Mouse (Mus musculus) urinary bladder, postnatal 25 days (tissue): Measurements from ENCODE around the gene Timm8a1.
A peak's percentile ranks its signal among the peaks of the same experiment; 100 is the strongest.
"Not testable (repeated sequence)": the region's sequence is repeated elsewhere in the genome, so short reads cannot be mapped to it uniquely, and the experiment has no call there.

ENCODE experiments used
- DNase-seq: peaks from one replicate; pipeline ENCODE4 v3.0.0; 2022; ENCODE audit warnings: low spot score

The Timm8a1 gene

DNA sequence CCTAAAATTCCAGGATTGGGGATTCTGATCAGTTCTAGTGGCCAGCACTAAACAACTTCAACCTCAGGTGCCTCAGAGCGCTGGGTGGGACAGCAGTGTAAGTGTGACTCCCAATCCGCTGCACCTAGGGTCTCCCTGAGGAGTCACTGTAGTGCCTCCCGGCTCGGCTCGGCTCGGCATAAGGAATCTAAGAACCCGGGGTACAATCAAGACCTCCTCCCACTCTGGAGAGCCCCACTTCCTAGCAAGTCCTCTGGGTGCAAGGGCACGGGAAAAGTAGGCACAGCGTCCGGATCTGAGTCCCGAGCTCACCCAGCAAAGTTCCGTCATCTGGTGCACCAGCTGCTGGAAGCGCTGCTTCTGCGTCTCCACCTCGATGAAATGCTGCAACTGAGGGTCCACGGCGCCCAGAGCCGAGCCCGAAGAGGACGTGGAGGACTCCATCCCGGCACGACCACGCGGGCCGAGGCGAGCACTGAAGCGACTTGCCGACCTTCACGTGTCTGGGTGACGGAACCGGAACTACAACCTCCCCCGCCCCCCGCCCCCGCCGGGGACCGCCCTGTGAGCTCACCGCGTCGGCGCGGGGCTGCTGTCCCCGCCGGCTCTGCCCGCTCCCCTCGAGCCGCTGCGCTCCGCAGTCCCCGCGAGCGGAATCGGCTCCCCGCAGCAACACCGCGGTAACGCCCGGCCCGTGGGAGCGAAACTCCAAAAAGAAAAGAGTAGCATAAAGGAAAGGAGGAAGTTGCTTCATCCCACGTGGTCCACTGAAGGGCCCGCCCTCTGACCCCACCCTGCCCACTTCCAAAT is at the start of gene Timm8a1:
Gene Timm8a1, minus strand, starts transcription at position 721 of the 810 bp plus-strand sequence.
- peak; percentile 42 for DNase-seq

DNA sequence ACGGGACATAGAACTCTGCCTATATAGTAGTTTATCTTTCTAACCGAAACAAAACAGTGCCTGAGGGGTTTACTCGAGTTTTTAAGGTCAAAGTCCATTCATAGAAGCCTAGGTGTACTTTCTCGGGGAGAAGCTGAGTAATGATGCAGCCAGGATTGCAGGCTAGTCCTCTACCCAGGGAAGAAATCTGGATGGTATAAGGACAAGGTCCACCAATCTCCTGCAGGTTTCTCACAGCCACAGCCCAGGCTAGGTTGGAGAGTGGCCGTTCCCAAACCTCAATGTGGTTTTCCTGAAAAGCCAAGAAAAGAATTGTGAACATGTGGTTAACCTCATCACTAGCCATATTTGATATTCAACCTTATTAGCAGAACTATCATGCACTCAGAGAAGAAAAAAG is 48.2 kb upstream of the Timm8a1 start:
- no peak for DNase-seq

GRCm38 (mm10) chrX:134588997-134589396 is 47.3 kb upstream of the Timm8a1 start:
- no peak for DNase-seq

GRCm38 (mm10) chrX:134588261-134588660 is 46.6 kb upstream of the Timm8a1 start:
- DNase-seq: no peak

DNA sequence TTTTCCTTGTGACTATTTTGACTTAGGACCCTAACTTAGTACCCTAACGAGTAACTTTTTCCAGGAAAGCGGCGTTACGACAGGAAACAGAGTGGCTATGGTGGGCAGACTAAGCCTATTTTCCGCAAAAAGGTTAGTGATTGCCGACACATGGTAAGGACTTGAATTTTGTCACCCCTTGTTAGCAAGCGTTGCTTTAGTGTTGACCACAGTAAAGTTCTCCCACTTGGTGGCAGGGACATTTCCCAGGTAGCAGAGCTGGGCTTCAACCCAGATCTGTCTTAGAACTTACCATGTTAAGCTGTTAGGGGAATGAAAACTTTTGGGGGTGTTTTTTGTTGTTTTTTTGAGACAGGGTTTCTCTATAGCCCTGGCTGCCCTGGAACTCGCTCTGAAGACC is 44.8 kb upstream of the Timm8a1 start:
- DNase-seq: no peak

DNA sequence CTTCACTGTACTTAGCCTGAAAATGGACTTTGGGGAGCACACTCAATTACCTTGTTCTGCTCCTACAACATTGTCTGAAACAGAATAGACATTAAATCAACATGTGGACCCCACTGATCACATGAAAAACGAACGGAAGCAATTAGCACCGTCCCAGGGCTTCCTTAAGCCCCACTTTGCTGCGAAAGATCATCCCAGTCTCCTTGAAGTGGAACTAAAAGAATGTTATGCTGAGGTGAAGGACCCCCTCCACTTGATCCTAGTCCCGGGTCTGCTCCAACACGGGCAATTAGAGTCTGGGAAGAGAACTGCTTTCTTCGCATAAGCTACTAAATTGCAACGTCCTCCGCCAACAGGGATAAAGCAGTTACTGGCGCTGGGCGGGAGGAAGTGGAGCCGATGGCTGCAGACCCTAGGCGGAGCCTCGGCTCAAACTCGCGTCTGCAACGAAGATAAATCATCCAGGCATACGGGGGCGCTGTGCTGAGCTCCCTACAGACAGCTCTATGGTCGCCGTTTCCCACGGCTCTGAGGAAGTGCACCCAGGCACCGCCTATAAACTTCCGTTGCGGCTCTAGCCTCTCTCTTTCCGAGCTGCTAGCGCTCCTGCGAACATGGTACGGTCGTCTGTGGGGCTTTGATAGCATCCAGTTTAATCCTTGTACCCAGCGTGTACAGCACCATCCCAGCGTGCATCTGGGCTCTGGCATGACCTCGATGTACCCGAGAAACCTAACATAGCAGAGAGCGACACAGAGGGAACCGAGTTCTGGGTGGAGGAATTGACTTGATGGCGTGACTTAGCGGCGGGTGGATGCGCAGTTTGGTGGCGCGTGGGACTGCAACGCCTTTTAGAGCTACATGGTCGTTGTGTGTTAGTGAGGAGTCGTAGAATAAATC is 43.7 kb upstream of the Timm8a1 start, which contains the start of gene Rpl36a:
Gene Rpl36a, plus strand, starts transcription at position 552 of the 900 bp plus-strand sequence.
- peak; percentile 81 for DNase-seq

GRCm38 (mm10) chrX:134582888-134583669 is 41.4 kb upstream of the Timm8a1 start, which contains the start of gene Btk:
TSS of gene Btk (minus strand) at chrX:134583570.
- no peak for DNase-seq

- no peak for DNase-seq
These were observed 40.6 kb upstream of the Timm8a1 start for GRCm38 (mm10) chrX:134582270-134582669.

DNA sequence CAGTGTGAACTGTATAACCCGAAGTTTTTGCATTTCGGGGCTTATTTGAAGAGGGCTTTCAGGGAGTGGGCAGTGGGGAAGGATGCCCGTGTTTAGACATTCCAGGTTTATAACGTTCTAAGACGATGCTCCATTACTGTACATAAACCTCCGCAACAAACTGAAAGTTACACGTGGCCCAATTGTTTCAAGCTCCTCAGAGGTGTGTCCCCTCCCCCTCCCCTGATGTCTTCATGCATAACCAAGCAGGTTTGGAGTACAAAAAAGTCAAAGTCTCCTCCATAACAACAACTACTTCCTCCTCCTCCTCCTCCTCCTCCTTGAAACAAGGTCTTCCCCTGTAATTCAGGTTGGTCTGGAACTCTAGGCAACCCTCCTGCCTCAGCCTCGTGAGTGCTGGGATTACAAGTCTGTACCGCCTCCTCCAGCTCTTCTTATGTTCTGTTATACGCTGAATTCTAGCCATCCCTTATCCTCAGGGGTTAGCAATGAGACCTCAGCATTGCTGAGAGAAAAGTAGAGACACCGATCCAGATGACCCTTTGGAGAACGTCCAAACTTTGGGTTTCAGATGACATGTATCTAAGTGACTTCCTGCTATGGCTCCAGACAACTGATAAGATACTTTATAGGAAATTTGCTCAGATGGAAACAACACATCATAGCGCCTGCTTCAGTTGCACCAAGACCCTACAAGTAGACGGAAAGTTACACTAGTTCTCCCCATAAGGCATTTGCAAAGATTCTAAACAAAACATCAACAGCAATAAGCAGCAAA is 39.1 kb upstream of the Timm8a1 start:
- DNase-seq: no peak

GRCm38 (mm10) chrX:134577896-134578295 is 36.2 kb upstream of the Timm8a1 start:
- DNase-seq: no peak

GRCm38 (mm10) chrX:134566536-134567222 is 25.0 kb upstream of the Timm8a1 start:
- DNase-seq: no peak

DNA sequence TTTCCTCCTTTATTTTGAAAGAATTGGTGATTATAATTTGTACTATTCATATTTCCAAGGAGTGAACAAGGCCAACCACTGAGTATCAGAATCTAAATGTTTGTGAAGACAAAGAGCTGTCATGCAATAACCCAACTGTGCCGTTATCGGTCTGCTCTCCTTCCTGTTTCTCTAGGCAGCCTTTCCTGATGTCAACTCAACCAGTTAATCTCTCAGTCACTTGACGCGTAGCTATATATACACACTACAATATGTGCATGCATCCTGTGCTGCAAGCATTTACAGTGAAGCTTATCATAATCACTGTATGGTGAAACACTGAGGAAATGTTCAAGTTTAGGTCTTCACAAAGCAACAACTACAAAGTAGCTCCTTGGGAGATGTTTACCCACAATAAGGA is 22.7 kb upstream of the Timm8a1 start:
- DNase-seq: no peak

- no peak for DNase-seq
These were observed 12.8 kb upstream of the Timm8a1 start for GRCm38 (mm10) chrX:134554425-134554824.

GRCm38 (mm10) chrX:134553326-134553725 is 11.7 kb upstream of the Timm8a1 start:
- no peak for DNase-seq

DNA sequence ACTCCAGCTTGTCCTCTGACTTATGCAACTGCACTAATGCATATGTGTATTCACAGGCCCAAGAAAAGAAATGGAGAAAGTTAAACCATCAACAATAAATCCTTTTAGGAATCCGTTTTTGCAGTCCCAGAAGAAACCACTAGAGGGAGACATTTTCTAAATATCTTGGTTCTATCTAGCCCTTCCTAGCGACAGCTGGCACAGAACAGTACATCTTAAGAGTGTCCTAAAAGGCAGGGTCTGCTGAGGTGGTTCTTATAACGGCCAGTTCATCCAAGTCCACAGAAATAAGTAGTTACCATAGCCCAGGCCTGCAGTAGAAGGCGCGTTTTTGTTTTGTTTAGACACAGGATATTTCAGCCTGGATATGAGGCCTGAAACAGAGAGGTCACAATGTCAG is 9.2 kb upstream of the Timm8a1 start:
- DNase-seq: peak; percentile 6

DNA sequence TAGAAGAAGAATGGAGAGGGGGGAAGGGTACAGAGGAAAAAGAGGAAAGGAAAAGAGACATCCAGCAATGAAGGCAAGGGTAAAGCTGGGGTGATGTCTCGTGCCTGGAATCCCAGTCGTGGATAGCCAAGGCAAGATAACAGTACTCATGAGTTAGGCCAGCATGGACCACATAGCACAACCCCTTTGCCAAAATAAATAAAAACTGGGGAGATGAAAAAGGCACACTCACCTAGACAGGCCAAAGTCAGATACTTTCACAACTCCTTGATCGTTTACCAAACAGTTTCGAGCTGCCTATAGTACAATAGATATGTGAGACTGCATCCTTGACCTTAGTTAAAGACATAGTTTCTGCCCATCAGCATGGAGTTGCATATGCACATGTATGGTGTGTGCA is 5.7 kb upstream of the Timm8a1 start:
- DNase-seq: no peak

DNA sequence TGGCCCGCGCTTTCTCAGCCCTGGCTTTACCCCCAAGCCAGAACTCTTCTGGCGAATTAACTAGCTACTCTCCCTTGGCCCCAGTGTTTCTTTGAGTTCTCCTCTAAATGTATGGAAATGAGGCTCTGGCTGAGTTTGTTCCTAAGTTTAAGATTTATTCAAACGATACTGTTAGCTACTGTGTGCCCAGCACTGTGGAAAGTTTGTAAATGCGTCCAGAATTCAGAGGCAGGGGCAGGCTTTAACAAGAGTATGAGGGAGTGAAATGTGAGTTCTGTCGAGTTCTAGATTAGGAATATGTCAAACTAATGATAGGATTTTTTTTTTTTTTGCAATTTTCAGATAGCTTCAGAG is 267 bp upstream of the Timm8a1 start:
- no peak for DNase-seq

DNA sequence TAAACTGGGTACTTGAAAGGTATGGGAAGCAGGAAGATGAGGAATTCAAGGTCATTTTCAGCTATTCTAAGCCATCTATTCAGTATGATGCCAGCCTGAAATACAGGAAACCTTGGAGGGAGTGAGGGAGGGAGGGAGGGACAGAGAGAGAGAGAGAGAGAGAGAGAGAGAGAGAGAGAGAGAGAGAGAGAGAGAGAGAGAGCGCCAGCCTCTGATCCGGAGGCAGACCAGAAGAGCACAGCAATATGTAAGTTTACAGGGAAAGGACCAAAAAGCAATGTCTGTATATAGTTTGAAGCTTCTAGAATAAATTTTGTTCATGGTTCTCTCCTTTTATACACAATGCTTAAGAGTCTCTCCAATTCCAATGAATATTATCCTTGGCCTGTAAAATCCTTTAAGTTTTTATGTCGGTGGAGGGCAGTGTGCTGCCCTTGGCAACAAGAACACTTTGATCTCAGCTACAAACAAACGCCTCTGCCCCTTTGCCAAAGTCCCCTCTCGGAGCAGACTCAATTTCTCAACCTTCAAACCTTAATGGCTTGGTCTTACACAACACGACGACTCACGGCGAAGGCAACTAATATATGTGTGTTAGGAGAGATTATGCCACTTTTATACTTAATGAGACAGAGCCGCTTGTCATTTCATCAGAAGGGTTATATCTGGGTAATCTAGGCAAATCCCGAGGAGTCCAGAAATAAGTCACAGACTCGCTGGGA is 1.1 kb downstream of the Timm8a1 start:
- DNase-seq: no peak

DNA sequence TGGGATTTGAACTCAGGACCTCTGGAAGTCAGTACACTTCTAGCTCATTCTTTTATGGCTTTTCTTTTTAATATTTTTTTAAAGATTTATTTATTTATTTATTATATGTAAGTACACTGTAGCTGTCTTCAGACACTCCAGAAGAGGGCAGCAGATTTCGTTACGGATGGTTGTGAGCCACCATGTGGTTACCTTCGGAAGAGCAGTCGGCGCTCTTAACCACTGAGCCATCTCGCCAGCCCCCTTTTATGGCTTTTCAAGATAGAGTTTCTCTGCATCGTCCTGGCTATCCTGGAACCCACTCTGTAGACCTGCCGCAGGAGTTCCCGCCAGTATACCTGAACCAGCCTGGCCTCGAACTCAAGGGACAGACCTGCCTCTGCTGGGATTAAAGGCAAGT is 1.9 kb downstream of the Timm8a1 start:
- not testable (repeated sequence) for DNase-seq

- DNase-seq: no peak
These were observed 8.3 kb downstream of the Timm8a1 start for GRCm38 (mm10) chrX:134533346-134533745.
